Mouse (Mus musculus): ENCODE measurements around the gene Adamts18. TPM values are rescaled to one million over a fixed set of nuclear protein-coding genes. Genes with fewer than 3 reads are reported as not detected.
A peak's percentile ranks its signal among the peaks of the same experiment; 100 is the strongest.
"Not testable (repeated sequence)": the region's sequence is repeated elsewhere in the genome, so short reads cannot be mapped to it uniquely, and the experiment has no call there.

Adamts18 gene
- polyA plus RNA-seq, 1 experiment from 2014 or later: 0.96 TPM

- H3K4me2 ChIP-seq (ENCODE audit: low read depth, low read length): 0 out of 2 replicates have a peak overlapping the region, but pooled peaks have one; percentile 8
These were observed 27.5 kb downstream of the Adamts18 start for GRCm38 (mm10) chr8:113820983-113821587.

GRCm38 (mm10) chr8:113813966-113814365 lies 34.6 kb downstream of the Adamts18 start:
- Histone ChIP-seq H3K4me3 (replicated peaks; ENCODE audit: low read length) (no peak overlapping the region), H3K9me3 (replicated peaks; ENCODE audit: control insufficient read depth, low read length) (no peaks in the 10 kb centered on the region; the same call in 1 of the 2 replicates), H3K27me3 (ENCODE audit: control insufficient read depth, insufficient read depth, low read length) (no peaks in the 10 kb centered on the region), H3K9ac (ENCODE audit: low read length) (no peak overlapping the region), H3K36me3 (ENCODE audit: control insufficient read depth, insufficient read depth, low read length) (no peaks in the 10 kb centered on the region), H3K27ac (ENCODE audit: low read length) (no peak overlapping the region), H3K4me1 (ENCODE audit: control insufficient read depth, insufficient read depth, low read length) (no peaks in the 10 kb centered on the region), H3K4me2 (ENCODE audit: low read depth, low read length) (no peak overlapping the region)
- 45% methylated on average over 6 of the region's 6 CpGs for WGBS
- no peak for ATAC-seq (ENCODE audit: insufficient read depth, low FRiP score)

More at GRCm38 (mm10) chr8:113820983-113821587, 27.5 kb downstream of the Adamts18 start:
- no peaks in the 10 kb centered on the region for H3K36me3 ChIP-seq (ENCODE audit: control insufficient read depth, insufficient read depth, low read length)
- H3K27ac ChIP-seq (ENCODE audit: low read length): peak overlapping the region; percentile 24; the same call in 1 of the 2 replicates
- WGBS: 36% methylated on average over 16 of the region's 16 CpGs
- no peaks in the 10 kb centered on the region for H3K4me1 ChIP-seq (ENCODE audit: control insufficient read depth, insufficient read depth, low read length)
- no peak overlapping the region for H3K4me3 ChIP-seq (replicated peaks; ENCODE audit: low read length)
- H3K9me3 ChIP-seq (replicated peaks; ENCODE audit: control insufficient read depth, low read length): no peaks in the 10 kb centered on the region
- H3K9ac ChIP-seq (ENCODE audit: low read length): no peak overlapping the region
- no peak for ATAC-seq (ENCODE audit: insufficient read depth, low FRiP score)
- no peaks in the 10 kb centered on the region for H3K27me3 ChIP-seq (ENCODE audit: control insufficient read depth, insufficient read depth, low read length)

GRCm38 (mm10) chr8:113811521-113811920 lies 37.0 kb downstream of the Adamts18 start:
- Histone ChIP-seq H3K4me1 (ENCODE audit: control insufficient read depth, insufficient read depth, low read length) (no peaks in the 10 kb centered on the region), H3K27ac (ENCODE audit: low read length) (no peak overlapping the region), H3K4me3 (replicated peaks; ENCODE audit: low read length) (no peak overlapping the region), H3K4me2 (ENCODE audit: low read depth, low read length) (no peak overlapping the region), H3K36me3 (ENCODE audit: control insufficient read depth, insufficient read depth, low read length) (no peaks in the 10 kb centered on the region), H3K9me3 (replicated peaks; ENCODE audit: control insufficient read depth, low read length) (no peaks in the 10 kb centered on the region; the same call in 1 of the 2 replicates), H3K27me3 (ENCODE audit: control insufficient read depth, insufficient read depth, low read length) (no peaks in the 10 kb centered on the region), H3K9ac (ENCODE audit: low read length) (no peak overlapping the region)
- 59% methylated on average over 4 of the region's 4 CpGs for WGBS
- ATAC-seq (ENCODE audit: insufficient read depth, low FRiP score): peak; percentile 47; the same call in 1 of the 2 replicates

- Histone ChIP-seq H3K36me3 (ENCODE audit: control insufficient read depth, insufficient read depth, low read length) (no peaks in the 10 kb centered on the region), H3K9me3 (replicated peaks; ENCODE audit: control insufficient read depth, low read length) (no peaks in the 10 kb centered on the region; the same call in 1 of the 2 replicates), H3K9ac (ENCODE audit: low read length) (no peak overlapping the region), H3K27ac (ENCODE audit: low read length) (no peak overlapping the region), H3K4me1 (ENCODE audit: control insufficient read depth, insufficient read depth, low read length) (no peaks in the 10 kb centered on the region), H3K27me3 (ENCODE audit: control insufficient read depth, insufficient read depth, low read length) (no peaks in the 10 kb centered on the region), H3K4me3 (replicated peaks; ENCODE audit: low read length) (no peak overlapping the region), H3K4me2 (ENCODE audit: low read depth, low read length) (no peak overlapping the region)
- WGBS: 63% methylated on average over 5 of the region's 5 CpGs
- no peak for ATAC-seq (ENCODE audit: insufficient read depth, low FRiP score)
These were observed 38.6 kb downstream of the Adamts18 start for GRCm38 (mm10) chr8:113809929-113810328.

DNA sequence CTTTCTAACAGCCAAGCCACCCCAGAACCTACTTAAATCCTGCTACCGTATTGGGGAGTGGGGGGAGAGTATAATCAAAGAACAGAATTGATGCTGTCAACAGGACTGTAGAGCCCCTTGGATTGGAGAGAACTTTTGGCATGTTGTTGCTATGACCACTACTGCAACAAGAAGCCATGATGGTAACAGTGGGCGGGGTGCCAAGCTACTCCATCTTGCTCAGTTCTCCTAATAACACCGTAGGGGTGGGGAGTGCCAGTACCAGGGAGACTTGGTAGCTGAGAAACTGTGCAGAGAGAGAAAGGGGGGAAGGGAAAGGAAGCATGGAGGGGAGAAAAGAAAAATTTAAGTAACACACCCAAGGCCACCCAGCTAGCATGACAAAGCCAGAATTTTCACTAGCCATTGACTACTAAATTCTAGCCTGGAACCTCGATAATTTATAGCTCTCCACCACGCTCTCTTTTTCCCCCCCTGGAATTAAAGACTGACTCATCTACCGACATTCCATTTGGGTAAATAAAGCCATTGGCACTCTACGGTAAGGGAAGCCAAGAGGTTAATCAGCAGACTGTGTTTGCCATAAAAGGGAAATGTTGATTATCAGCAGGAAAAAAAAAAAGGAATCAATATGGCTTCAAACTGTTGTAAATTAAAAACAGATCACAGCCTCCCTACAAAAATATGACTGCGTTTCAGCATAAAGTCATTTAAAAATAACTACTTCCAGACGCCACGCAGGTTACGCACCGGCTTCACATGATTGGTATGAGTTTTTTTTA lies 44.5 kb downstream of the Adamts18 start:
- Histone ChIP-seq H3K9me3 (replicated peaks; ENCODE audit: control insufficient read depth, low read length) (no peaks in the 10 kb centered on the region), H3K4me3 (replicated peaks; ENCODE audit: low read length) (no peak overlapping the region), H3K27ac (ENCODE audit: low read length) (no peak overlapping the region), H3K9ac (ENCODE audit: low read length) (no peak overlapping the region), H3K4me2 (ENCODE audit: low read depth, low read length) (no peak overlapping the region), H3K36me3 (ENCODE audit: control insufficient read depth, insufficient read depth, low read length) (no peaks in the 10 kb centered on the region), H3K27me3 (ENCODE audit: control insufficient read depth, insufficient read depth, low read length) (no peaks in the 10 kb centered on the region), H3K4me1 (ENCODE audit: control insufficient read depth, insufficient read depth, low read length) (no peaks in the 10 kb centered on the region)
- no peak for ATAC-seq (ENCODE audit: insufficient read depth, low FRiP score)
- WGBS: 73% methylated on average over 12 of the region's 12 CpGs

DNA sequence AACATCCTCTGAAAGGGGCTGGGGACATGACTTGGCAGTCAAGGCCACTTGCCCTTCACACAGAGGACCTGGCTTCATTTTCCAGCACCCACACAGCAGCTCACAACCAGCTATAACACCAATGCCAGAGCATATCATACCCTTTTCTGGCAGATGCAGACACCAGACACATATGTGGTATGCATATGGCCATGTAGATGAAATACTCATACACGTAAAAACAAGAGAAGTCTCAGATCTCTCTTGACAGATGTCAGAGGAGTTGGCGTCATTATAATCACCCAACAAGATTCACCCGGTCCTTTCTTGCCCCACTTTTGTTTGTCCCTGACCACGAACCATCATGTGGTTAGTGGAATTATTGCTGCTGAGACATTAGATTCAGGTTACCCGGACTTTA lies 47.0 kb downstream of the Adamts18 start:
- no peak overlapping the region for H3K4me2 ChIP-seq (ENCODE audit: low read depth, low read length)
- H3K4me3 ChIP-seq (replicated peaks; ENCODE audit: low read length): no peak overlapping the region
- H3K27ac ChIP-seq (ENCODE audit: low read length): no peak overlapping the region
- no peaks in the 10 kb centered on the region for H3K4me1 ChIP-seq (ENCODE audit: control insufficient read depth, insufficient read depth, low read length)
- no peak for ATAC-seq (ENCODE audit: insufficient read depth, low FRiP score)
- H3K9ac ChIP-seq (ENCODE audit: low read length): no peak overlapping the region
- WGBS: 62% methylated on average over 5 of the region's 5 CpGs
- H3K9me3 ChIP-seq (replicated peaks; ENCODE audit: control insufficient read depth, low read length): no peaks in the 10 kb centered on the region
- H3K36me3 ChIP-seq (ENCODE audit: control insufficient read depth, insufficient read depth, low read length): no peaks in the 10 kb centered on the region
- H3K27me3 ChIP-seq (ENCODE audit: control insufficient read depth, insufficient read depth, low read length): no peaks in the 10 kb centered on the region

DNA sequence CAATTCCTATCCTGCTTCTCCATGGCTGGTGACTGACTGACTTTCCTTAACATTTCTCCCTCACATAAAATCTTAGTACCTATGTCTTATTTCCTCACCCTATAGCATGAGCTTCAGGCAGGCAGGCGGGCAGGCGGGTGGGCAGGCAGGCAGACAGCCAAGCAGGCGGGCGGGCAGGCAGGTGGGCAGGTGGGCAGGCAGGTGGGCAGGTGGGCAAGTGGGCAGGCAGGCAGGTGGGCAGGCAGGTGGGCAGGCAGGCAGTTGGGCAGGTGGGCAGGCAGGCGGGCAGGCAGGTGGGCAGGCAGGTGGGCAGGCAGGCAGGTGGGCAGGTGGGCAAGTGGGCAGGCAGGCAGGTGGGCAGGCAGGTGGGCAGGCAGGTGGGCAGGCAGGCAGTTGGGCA lies 48.0 kb downstream of the Adamts18 start:
- H3K27me3 ChIP-seq (ENCODE audit: control insufficient read depth, insufficient read depth, low read length); H3K9ac ChIP-seq (ENCODE audit: low read length); H3K9me3 ChIP-seq (replicated peaks; ENCODE audit: control insufficient read depth, low read length); H3K4me1 ChIP-seq (ENCODE audit: control insufficient read depth, insufficient read depth, low read length); H3K36me3 ChIP-seq (ENCODE audit: control insufficient read depth, insufficient read depth, low read length); ATAC-seq (ENCODE audit: insufficient read depth, low FRiP score); H3K27ac ChIP-seq (ENCODE audit: low read length); H3K4me2 ChIP-seq (ENCODE audit: low read depth, low read length); H3K4me3 ChIP-seq (replicated peaks; ENCODE audit: low read length): not testable (repeated sequence)
- no CpG with 5 or more reads among the region's 5 CpGs for WGBS

DNA sequence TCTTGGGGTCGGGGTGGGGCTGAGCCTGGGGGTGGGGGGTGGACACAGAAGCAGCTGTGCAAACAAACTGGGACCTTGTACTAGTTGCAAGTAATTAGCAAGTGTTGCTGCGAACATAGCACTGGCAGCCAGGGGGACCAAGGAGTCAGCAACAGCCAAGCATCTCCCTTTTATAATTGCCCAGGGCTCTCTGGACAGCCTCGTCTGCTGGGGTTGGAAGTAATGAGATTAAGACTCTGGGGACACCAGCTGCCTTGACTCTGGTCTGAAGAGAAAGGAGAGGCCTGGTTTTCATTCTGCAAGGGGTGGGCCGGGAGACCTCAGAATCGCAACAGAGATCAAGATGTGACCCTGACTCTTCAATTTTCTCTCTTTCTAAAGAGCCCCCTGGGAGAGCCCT lies 49.0 kb downstream of the Adamts18 start:
- Histone ChIP-seq H3K4me1 (ENCODE audit: control insufficient read depth, insufficient read depth, low read length) (no peaks in the 10 kb centered on the region), H3K27me3 (ENCODE audit: control insufficient read depth, insufficient read depth, low read length) (no peaks in the 10 kb centered on the region), H3K9me3 (replicated peaks; ENCODE audit: control insufficient read depth, low read length) (no peaks in the 10 kb centered on the region), H3K27ac (ENCODE audit: low read length) (no peak overlapping the region), H3K4me3 (replicated peaks; ENCODE audit: low read length) (no peak overlapping the region), H3K9ac (ENCODE audit: low read length) (no peak overlapping the region), H3K36me3 (ENCODE audit: control insufficient read depth, insufficient read depth, low read length) (no peaks in the 10 kb centered on the region), H3K4me2 (ENCODE audit: low read depth, low read length) (no peak overlapping the region)
- ATAC-seq (ENCODE audit: insufficient read depth, low FRiP score): no peak
- no CpG with 5 or more reads among the region's 5 CpGs for WGBS

GRCm38 (mm10) chr8:113791856-113792255 lies 56.7 kb downstream of the Adamts18 start:
- no CpG with 5 or more reads among the region's 13 CpGs for WGBS
- no peaks in the 10 kb centered on the region for H3K36me3 ChIP-seq (ENCODE audit: control insufficient read depth, insufficient read depth, low read length)
- H3K4me3 ChIP-seq (replicated peaks; ENCODE audit: low read length): no peak overlapping the region
- H3K9ac ChIP-seq (ENCODE audit: low read length): no peak overlapping the region
- H3K9me3 ChIP-seq (replicated peaks; ENCODE audit: control insufficient read depth, low read length): no peaks in the 10 kb centered on the region
- ATAC-seq (ENCODE audit: insufficient read depth, low FRiP score): no peak
- no peaks in the 10 kb centered on the region for H3K4me1 ChIP-seq (ENCODE audit: control insufficient read depth, insufficient read depth, low read length)
- no peaks in the 10 kb centered on the region for H3K27me3 ChIP-seq (ENCODE audit: control insufficient read depth, insufficient read depth, low read length)
- H3K27ac ChIP-seq (ENCODE audit: low read length): no peak overlapping the region
- H3K4me2 ChIP-seq (ENCODE audit: low read depth, low read length): no peak overlapping the region
